Mouse (Mus musculus) limb, embryonic 11.5 days (tissue): ENCODE results near the gene Olfr547. TPM values are rescaled to one million over a fixed set of nuclear protein-coding genes. Genes with fewer than 3 reads are reported as not detected.

ENCODE experiments used
- ATAC-seq: fragments of 200-750 bp; cut with Nextera tagmentation; 2 replicates; pipeline ENCODE4 v1.8.0; 2017; ENCODE audit warnings: low read depth; ENCODE audit not compliant: insufficient number of reproducible peaks, low FRiP score, low TSS enrichment
- DNase-seq: peaks from one replicate; pipeline ENCODE4 v3.0.0-alpha.2; 2015; ENCODE audit warnings: low spot score
- H3K27ac ChIP-seq: fragments of 300-500 bp; sonication (generic); replicated peaks from 2 replicates; pipeline ENCODE4 v1.5.1; 2014; ENCODE audit warnings: low read depth, mild to moderate bottlenecking, low read length
- H3K27me3 ChIP-seq: fragments of 300-500 bp; sonication (generic); 2 replicates; pipeline ENCODE4 v1.6.1; 2014; ENCODE audit warnings: mild to moderate bottlenecking, low read length, mixed read lengths; ENCODE audit not compliant: control insufficient read depth, insufficient read depth
- H3K36me3 ChIP-seq: fragments of 300-500 bp; sonication (generic); 2 replicates; pipeline ENCODE4 v1.6.1; 2014; ENCODE audit warnings: mild to moderate bottlenecking, low read length, moderate library complexity, mixed read lengths; ENCODE audit not compliant: control insufficient read depth, insufficient read depth
- H3K4me1 ChIP-seq: fragments of 300-500 bp; sonication (generic); 2 replicates; pipeline ENCODE4 v1.6.1; 2014; ENCODE audit warnings: low read length, mixed read lengths; ENCODE audit not compliant: control insufficient read depth, insufficient read depth
- H3K4me2 ChIP-seq: fragments of 300-500 bp; sonication (generic); 2 replicates; pipeline ENCODE4 v1.6.1; 2014; ENCODE audit warnings: low read depth, mild to moderate bottlenecking, moderate library complexity; ENCODE audit not compliant: severe bottlenecking
- H3K4me3 ChIP-seq: fragments of 300-500 bp; sonication (generic); 2 replicates; pipeline ENCODE4 v1.5.1; 2014; ENCODE audit warnings: low read depth, low read length
- H3K9ac ChIP-seq: fragments of 300-500 bp; sonication (generic); 2 replicates; pipeline ENCODE4 v1.6.1; 2014; ENCODE audit warnings: mild to moderate bottlenecking, low read length
- H3K9me3 ChIP-seq: fragments of 300-500 bp; sonication (generic); 2 replicates; pipeline ENCODE4 v1.6.1; 2016; ENCODE audit warnings: low read length; ENCODE audit not compliant: control insufficient read depth
- WGBS: fragments of 180-500 bp; shearing (Covaris S2); extraction: QIAGEN DNeasy Blood & Tissue Kit; methylation state at CpG from one replicate; pipeline ENCODE4 v1.1.7; 2014; 5-methylcytosine and 5-hydroxymethylcytosine counted together
- polyA plus RNA-seq: library from polyadenylated mRNA; unstranded; fragments of >200 nt; fragmentation: Nextera tagmentation; extraction: Ambion mirVana; gene quantifications from 2 replicates; pipeline ENCODE4 v1.2.1, GENCODE M21; 2014

Gene Olfr547
- polyA plus RNA-seq, 1 experiment from 2014 or later = not detected

DNA sequence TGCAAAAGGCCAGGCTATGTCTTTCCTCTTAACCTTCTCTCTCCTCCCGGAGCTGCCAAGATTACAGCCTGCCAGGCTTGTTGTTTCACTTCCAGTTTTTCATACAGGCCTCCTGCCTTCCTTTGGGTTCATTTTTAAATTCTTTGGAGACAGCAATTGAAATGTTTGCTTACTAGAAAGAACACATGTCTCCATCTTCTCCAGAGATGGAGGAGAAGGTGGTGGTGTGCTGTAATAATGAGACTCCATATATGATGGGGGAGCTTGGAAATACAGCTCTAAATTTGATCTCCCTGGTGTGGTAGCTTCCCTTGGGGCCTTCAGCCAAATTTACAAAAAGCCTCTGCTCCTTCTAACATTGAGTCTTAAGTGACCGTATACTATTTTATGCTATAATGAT is 6.0 kb downstream of the Olfr547 start, which contains the start of gene Olfr548-ps1:
Olfr548-ps1 (plus strand) TSS at position 301 of the 400 bp plus-strand sequence.
- Histone ChIP-seq H3K4me1 (no peaks in the 10 kb centered on the region), H3K9me3 (no peaks in the 10 kb centered on the region), H3K4me3 (no peak within 1 kb of the TSS), H3K4me2 (no peak within 1 kb of the TSS), H3K27ac (no peak within 1 kb of the TSS), H3K36me3 (no peaks in the 10 kb centered on the region), H3K27me3 (no peaks in the 10 kb centered on the region), H3K9ac (no peak within 1 kb of the TSS)
- WGBS = 86% methylated on average over 2 of the region's 2 CpGs
- ATAC-seq (no peak), DNase-seq (no peak)

- Histone ChIP-seq H3K9ac (no peak overlapping the region), H3K27me3 (no peaks in the 10 kb centered on the region), H3K4me2 (no peak overlapping the region), H3K36me3 (no peaks in the 10 kb centered on the region), H3K4me1 (no peaks in the 10 kb centered on the region), H3K27ac (no peak overlapping the region), H3K4me3 (no peak overlapping the region), H3K9me3 (no peaks in the 10 kb centered on the region)
- DNase-seq (no peak), ATAC-seq (no peak)
- WGBS = 68% methylated on average over 3 of the region's 3 CpGs
These were observed 6.7 kb downstream of the Olfr547 start for GRCm38 (mm10) chr7:102541251-102541650.

DNA sequence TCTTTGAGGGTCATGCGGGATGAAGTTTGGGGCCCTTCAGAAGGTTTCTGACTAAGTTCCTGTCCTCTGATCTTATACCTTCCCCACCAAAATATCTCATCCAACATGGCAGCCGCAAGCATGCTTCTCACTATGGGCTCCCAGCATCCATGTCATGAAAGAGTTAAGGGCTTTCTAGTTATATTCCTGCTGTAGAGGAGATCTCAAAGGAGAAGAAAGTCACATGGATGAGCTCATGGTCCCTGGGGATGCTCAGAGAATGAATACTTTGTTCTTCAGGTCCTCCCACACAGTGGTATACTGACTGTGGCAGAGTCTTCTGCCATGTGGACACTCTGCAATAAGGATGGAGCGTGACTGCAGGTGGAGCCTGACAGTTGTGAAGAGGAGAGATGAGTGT is 15.0 kb downstream of the Olfr547 start, which contains the start of gene Olfr549:
Olfr549 (plus strand) TSS at position 301 of the 400 bp plus-strand sequence.
- no peaks in the 10 kb centered on the region for H3K36me3 ChIP-seq
- no peak for ATAC-seq
- H3K4me1 ChIP-seq = no peaks in the 10 kb centered on the region
- no peaks in the 10 kb centered on the region for H3K9me3 ChIP-seq
- H3K9ac ChIP-seq = no peak within 1 kb of the TSS
- no peaks in the 10 kb centered on the region for H3K27me3 ChIP-seq
- no peak within 1 kb of the TSS for H3K4me2 ChIP-seq
- H3K27ac ChIP-seq = no peak within 1 kb of the TSS
- WGBS = 92% methylated on average over 3 of the region's 3 CpGs
- no peak for DNase-seq
- H3K4me3 ChIP-seq = no peak within 1 kb of the TSS

DNA sequence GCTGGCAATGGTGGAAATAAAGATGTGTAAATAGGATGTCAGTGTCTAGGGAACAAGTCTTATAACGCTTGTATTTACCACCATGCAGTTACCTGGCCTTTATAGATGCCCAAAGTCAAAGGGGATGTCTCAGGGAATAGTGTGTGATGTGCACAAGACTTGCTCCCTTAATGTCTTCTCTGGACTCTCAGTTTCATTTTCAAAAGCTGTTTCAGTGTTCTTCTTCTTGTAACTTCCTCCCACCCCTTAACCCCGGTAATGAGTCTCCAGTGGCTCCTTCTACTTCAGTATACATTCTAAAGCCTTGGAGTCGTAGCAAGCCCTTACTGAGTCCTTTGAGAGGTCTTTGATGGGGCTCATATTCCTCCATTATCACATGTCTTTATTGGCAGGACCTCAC is 18.7 kb downstream of the Olfr547 start:
- no peaks in the 10 kb centered on the region for H3K4me1 ChIP-seq
- H3K4me2 ChIP-seq = no peak overlapping the region
- 78% methylated on average over 3 of the region's 3 CpGs for WGBS
- H3K9ac ChIP-seq = no peak overlapping the region
- ATAC-seq = no peak
- H3K4me3 ChIP-seq = no peak overlapping the region
- H3K27ac ChIP-seq = no peak overlapping the region
- no peaks in the 10 kb centered on the region for H3K36me3 ChIP-seq
- H3K9me3 ChIP-seq = no peaks in the 10 kb centered on the region
- no peak for DNase-seq
- no peaks in the 10 kb centered on the region for H3K27me3 ChIP-seq

GRCm38 (mm10) chr7:102564999-102565997 is 30.7 kb downstream of the Olfr547 start, which contains the start of gene Trim21:
Gene Trim21, minus strand, starts transcription at chr7:102565486.
- H3K36me3 ChIP-seq = no peaks in the 10 kb centered on the region
- ATAC-seq (peak; percentile 94; the same call in 1 of the 2 replicates), DNase-seq (peak; percentile 77)
- peak within 1 kb of the TSS; percentile 65 for H3K4me2 ChIP-seq
- peak within 1 kb of the TSS; percentile 38 for H3K4me3 ChIP-seq
- no peaks in the 10 kb centered on the region for H3K4me1 ChIP-seq
- H3K27ac ChIP-seq = no peak within 1 kb of the TSS
- H3K9me3 ChIP-seq = no peaks in the 10 kb centered on the region
- H3K9ac ChIP-seq = peak within 1 kb of the TSS; percentile 47
- 25% methylated on average over 10 of the region's 10 CpGs for WGBS
- no peaks in the 10 kb centered on the region for H3K27me3 ChIP-seq

- no peak for ATAC-seq
- H3K4me3 ChIP-seq = no peak overlapping the region
- 93% methylated on average over 4 of the region's 4 CpGs for WGBS
These were observed 31.7 kb downstream of the Olfr547 start for GRCm38 (mm10) chr7:102566219-102566618.

DNA sequence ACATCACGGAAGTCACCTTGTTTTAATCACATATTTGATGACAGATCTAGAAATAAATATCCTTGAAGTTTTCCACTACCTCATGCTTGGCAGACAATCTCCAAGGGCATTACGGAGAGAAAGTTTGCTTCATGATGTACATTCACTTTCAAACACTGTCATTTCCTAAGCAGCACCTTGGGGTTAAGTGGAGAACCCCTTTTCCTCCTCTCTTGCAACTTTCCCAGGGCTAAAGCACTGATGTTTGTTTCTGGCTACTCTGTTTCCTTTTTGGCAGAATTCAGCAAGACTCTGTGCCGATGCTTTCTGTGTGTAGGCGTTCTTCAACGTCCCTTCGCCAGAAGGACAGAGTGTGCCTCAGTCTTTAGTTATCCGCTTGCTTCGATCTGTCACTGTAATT is 36.6 kb downstream of the Olfr547 start, which contains the start of gene Olfr550:
Olfr550 (plus strand) TSS at position 301 of the 400 bp plus-strand sequence.
- 96% methylated on average over 8 of the region's 8 CpGs for WGBS
- no peak for ATAC-seq
- no peaks in the 10 kb centered on the region for H3K36me3 ChIP-seq
- no peak within 1 kb of the TSS for H3K4me2 ChIP-seq
- H3K9ac ChIP-seq = no peak within 1 kb of the TSS
- H3K4me3 ChIP-seq = no peak within 1 kb of the TSS
- no peaks in the 10 kb centered on the region for H3K9me3 ChIP-seq
- no peak for DNase-seq
- H3K27ac ChIP-seq = no peak within 1 kb of the TSS
- H3K27me3 ChIP-seq = no peaks in the 10 kb centered on the region
- no peaks in the 10 kb centered on the region for H3K4me1 ChIP-seq

More at GRCm38 (mm10) chr7:102566219-102566618, 31.7 kb downstream of the Olfr547 start:
- no peaks in the 10 kb centered on the region for H3K36me3 ChIP-seq
- no peak for DNase-seq
- H3K27ac ChIP-seq = no peak overlapping the region
- no peaks in the 10 kb centered on the region for H3K9me3 ChIP-seq
- H3K4me1 ChIP-seq = no peaks in the 10 kb centered on the region
- no peaks in the 10 kb centered on the region for H3K27me3 ChIP-seq
- H3K9ac ChIP-seq = no peak overlapping the region
- H3K4me2 ChIP-seq = no peak overlapping the region

- H3K9me3 ChIP-seq = no peaks in the 10 kb centered on the region
- WGBS = 81% methylated on average over 3 of the region's 3 CpGs
- H3K4me1 ChIP-seq = no peaks in the 10 kb centered on the region
- DNase-seq (no peak), ATAC-seq (no peak)
- H3K27me3 ChIP-seq = no peaks in the 10 kb centered on the region
- no peak overlapping the region for H3K9ac ChIP-seq
- no peak overlapping the region for H3K4me2 ChIP-seq
- H3K36me3 ChIP-seq = no peaks in the 10 kb centered on the region
- H3K27ac ChIP-seq = no peak overlapping the region
- H3K4me3 ChIP-seq = no peak overlapping the region
These were observed 38.8 kb downstream of the Olfr547 start for GRCm38 (mm10) chr7:102573174-102573830.
